ENCODE assay signal across 1 mouse cellular context in the genomic region with DNA sequence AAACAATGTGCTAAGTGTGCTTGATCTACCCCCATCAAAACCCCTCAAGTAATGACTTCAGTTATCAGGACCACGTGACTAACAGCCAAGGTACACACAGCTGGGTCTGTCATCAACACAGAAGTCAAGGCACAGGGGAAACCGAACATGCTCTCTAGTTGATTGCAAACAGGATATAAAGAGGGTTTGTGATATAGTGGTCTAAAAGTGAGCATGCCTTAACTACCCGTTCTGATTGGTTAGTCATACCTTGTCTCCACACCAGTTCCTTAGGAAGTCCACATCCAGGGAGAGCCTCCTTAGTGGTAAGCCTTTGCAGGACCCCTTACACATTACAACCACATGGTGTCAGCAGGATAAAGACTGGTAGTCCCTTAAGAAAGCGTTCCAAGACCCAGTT.
TF ChIP-seq lines count a peak whose summit lies in the region.

No protein-coding gene starts in this region.

TF ChIP-seq in MEL, 35 proteins besides CTCF, POLR2A, EP300 and RAD21 (continued from another document):
- 0 out of 2 replicates have a peak, but pooled peaks have one; percentile 18 for TF ChIP-seq MAX (IDR thresholded peaks at IDR 0.05; ENCODE audit: low read length)
- no peak for TF ChIP-seq E2F4 (IDR thresholded peaks at IDR 0.05; ENCODE audit: borderline replicate concordance, low read depth, low read length)
